Mouse (Mus musculus): ENCODE results near the gene Pspn. TPM values are rescaled to one million over a fixed set of nuclear protein-coding genes. Genes with fewer than 3 reads are reported as not detected.

Gene Pspn
- polyA plus RNA-seq, 1 experiment from 2014 or later = not detected

DNA sequence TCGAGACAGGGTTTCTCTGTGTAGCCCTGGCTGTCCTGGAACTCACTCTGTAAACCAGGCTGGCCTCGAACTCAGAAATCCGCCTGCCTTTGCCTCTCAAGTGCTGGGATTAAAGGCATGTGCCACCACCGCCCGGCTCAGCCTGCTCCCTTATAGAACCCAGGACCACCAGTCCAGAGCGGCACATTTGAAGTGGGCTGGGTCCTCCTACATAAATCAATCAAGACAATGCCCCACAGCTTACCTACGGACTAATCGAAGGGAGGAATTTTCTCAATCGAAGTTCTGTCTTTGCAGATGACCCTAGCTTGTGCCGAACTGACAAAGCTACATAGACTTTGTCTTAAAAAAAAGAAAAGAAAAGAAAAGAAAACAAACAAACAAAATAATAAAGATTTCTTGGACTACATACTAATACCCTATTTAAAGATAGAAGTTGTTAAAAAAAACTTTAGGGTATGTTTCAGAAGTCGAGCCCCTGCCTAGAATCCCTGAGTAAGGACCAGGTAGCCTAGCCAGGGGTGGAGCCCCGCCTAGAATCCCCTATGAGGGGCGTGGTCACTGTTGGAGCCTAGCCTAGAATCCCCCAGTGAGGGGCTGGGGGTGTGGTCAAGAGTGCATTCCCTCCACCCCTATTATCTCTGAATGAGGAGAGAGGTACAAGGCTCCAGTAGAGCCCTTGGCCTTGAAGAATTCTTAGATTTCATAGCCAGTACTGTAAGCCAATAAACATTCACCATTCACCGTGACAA is 25.7 kb downstream of the Pspn start:
- 67% methylated on average over 14 of the region's 14 CpGs for WGBS
- no peak overlapping the region for H3K4me3 ChIP-seq
- DNase-seq (ENCODE audit: low spot score) = no peak

DNA sequence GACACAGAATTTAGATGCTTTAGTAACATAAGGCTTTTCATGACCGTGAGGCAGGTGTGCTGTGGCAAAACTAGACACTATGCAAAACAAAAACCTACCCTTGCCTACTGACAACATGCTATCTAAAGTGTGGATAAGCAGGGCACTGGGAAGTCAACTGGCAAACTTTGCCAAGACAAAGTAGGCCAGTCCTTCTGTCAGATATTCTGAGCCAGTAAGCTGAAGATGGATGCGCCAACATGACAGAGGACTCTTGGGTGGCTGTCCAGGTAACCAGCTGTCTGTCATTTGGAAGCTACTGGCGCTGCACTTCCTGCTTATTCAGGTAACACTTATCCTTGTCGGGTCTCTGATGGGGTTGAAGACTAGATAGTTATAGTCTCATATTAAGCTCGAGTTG is 29.7 kb downstream of the Pspn start:
- 69% methylated on average over 5 of the region's 5 CpGs for WGBS
- Histone ChIP-seq H3K36me3 (no peaks in the 10 kb centered on the region), H3K27me3 (ENCODE audit: insufficient read depth, poor library complexity, severe bottlenecking) (0 out of 2 replicates have a peak, but pooled peaks cover 4% of the 10 kb centered on the region), H3K4me3 (no peak overlapping the region), H3K4me1 (replicated peaks) (no peaks in the 10 kb centered on the region), H3K9me3 (no peaks in the 10 kb centered on the region), H3K27ac (no peak overlapping the region)
- no peak for DNase-seq (ENCODE audit: low spot score)

More for the DNA sequence above, 25.7 kb downstream of the Pspn start:
- H3K36me3 ChIP-seq = no peaks in the 10 kb centered on the region
- H3K27me3 ChIP-seq (ENCODE audit: insufficient read depth, poor library complexity, severe bottlenecking) = 0 out of 2 replicates have a peak, but pooled peaks cover 4% of the 10 kb centered on the region
- no peaks in the 10 kb centered on the region for H3K9me3 ChIP-seq
- H3K4me1 ChIP-seq (replicated peaks) = no peaks in the 10 kb centered on the region
- H3K27ac ChIP-seq = no peak overlapping the region

DNA sequence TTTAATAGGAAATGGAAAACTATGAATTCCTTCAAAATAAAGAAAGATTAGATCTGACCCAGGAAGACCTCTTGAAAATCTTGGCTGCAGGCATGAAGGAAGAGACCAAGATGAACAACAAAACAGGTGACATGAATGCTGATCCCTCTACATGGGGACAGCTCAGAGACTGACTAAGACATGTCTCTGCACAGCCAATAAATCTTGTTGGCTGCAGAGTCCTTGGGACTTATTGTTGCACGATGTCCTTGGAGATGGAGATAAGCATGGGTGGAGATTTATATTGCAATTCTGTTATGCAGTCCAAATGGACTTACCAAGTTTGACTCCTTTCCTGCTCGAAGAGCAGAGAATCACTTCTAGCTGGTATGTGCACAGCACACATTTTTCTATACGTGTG is 30.5 kb downstream of the Pspn start:
- H3K27ac ChIP-seq = no peak overlapping the region
- 70% methylated on average over 3 of the region's 3 CpGs for WGBS
- no peak overlapping the region for H3K4me3 ChIP-seq
- H3K4me1 ChIP-seq (replicated peaks) = no peaks in the 10 kb centered on the region
- H3K9me3 ChIP-seq = no peaks in the 10 kb centered on the region
- DNase-seq (ENCODE audit: low spot score) = no peak
- no peaks in the 10 kb centered on the region for H3K36me3 ChIP-seq
- 0 out of 2 replicates have a peak, but pooled peaks cover 4% of the 10 kb centered on the region for H3K27me3 ChIP-seq (ENCODE audit: insufficient read depth, poor library complexity, severe bottlenecking)

DNA sequence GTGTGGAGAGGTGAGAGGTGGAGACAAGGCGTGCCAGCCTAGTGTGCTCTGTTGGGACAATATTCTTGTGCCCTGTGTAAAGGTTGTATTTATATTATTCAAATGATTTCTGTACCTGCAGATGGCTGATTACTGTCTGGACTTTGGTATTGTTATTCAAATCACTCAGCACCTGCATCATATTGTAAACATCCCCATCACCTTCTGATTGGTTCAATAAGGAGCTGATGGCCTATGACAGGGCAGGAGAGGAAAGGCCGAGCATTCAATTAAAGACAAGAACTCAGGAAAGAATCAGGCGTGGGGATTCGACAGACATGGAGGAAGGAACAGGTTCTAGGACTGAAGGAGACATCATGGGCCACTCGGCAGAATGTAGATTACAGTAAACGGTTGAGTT is 36.2 kb downstream of the Pspn start:
- H3K9me3 ChIP-seq = no peaks in the 10 kb centered on the region
- H3K4me1 ChIP-seq (replicated peaks) = no peaks in the 10 kb centered on the region
- WGBS = 86% methylated on average over 6 of the region's 6 CpGs
- no peaks in the 10 kb centered on the region for H3K36me3 ChIP-seq
- no peak for DNase-seq (ENCODE audit: low spot score)
- no peaks in the 10 kb centered on the region for H3K27me3 ChIP-seq (ENCODE audit: insufficient read depth, poor library complexity, severe bottlenecking)
- H3K27ac ChIP-seq = no peak overlapping the region
- H3K4me3 ChIP-seq = no peak overlapping the region

DNA sequence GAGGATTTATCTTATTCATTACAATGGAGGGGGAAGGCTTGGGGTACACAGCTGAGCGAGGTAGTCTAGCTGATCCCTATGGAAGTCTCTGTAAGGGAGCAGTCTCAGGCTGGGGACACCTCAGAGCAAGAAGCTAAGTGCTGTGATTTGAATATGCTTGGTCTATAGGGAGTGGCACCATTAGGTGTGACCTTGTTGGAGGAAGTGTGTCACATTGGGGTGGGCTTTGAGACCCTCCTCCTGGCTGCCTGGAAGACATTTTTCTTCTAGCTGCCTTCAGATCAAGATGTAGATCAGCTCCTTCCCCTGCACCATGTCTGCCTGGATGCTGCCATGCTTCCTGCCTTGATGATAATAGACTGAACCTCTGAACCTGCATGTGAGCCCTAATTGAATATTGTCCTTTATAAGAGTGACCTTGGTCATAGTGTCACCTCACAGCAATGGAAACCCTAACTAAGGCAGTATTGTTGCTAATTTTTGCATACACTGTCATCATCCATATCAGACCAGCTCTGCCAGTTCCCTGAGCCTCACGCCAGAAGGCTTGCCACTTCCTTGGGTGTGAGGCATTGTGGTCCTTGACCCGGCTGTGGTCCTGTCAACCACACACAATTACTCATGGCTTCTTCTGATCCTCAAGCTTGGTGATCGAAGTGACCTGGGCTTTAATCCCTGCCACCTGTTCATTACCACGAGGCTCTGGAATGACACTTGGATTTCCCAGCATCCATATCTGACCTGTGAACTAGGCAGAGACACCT is 37.0 kb downstream of the Pspn start:
- Histone ChIP-seq H3K9me3 (no peaks in the 10 kb centered on the region), H3K27me3 (ENCODE audit: insufficient read depth, poor library complexity, severe bottlenecking) (no peaks in the 10 kb centered on the region), H3K4me1 (replicated peaks) (0 out of 2 replicates have a peak, but pooled peaks cover 2% of the 10 kb centered on the region), H3K27ac (no peak overlapping the region), H3K4me3 (no peak overlapping the region), H3K36me3 (no peaks in the 10 kb centered on the region)
- 88% methylated on average over 5 of the region's 5 CpGs for WGBS
- no peak for DNase-seq (ENCODE audit: low spot score)

DNA sequence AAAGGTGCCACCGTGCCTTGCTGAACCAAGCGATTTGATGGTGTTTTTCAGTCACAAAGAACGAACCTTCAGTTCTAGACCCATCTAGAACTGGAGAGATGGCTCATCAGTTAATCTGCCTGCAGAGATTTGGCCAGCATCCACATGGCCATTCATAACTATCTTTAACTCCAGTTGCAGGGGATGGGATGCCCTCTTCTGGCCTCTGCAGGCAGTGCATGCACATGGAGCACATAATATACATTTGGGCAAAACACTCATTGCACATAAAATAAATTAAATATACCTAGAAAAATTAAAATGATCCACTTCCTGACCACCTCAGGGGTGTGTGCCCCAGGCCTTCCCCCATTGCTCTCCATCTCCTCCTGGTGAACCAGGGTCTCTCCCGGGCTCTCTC is 37.9 kb downstream of the Pspn start:
- DNase-seq (ENCODE audit: low spot score) = no peak
- no peaks in the 10 kb centered on the region for H3K9me3 ChIP-seq
- H3K4me1 ChIP-seq (replicated peaks) = 0 out of 2 replicates have a peak, but pooled peaks cover 2% of the 10 kb centered on the region
- WGBS = 90% methylated on average over 4 of the region's 4 CpGs
- H3K27ac ChIP-seq = no peak overlapping the region
- H3K4me3 ChIP-seq = no peak overlapping the region
- H3K36me3 ChIP-seq = no peaks in the 10 kb centered on the region
- no peaks in the 10 kb centered on the region for H3K27me3 ChIP-seq (ENCODE audit: insufficient read depth, poor library complexity, severe bottlenecking)

DNA sequence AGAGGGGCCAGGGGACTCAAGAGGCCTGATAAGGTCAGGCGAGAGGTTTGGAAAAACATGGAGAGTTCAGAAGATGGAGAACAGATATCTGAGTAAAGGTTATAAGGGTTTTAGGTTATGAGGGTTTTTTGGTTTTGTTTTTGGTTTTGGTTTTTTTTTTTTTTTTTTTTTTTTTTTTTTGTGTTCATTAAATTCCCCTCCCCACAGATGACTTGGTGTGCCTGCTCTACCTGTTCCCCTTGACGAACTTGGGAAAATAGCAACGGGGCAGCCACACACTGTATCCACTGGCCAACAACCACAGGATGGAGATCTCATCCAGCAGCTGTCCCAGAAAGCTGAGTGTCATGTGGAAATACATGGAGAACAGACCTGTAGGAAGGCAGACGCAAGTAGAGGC is 41.2 kb downstream of the Pspn start:
- 77% methylated on average over 4 of the region's 4 CpGs for WGBS
- H3K4me1 ChIP-seq (replicated peaks) = 0 out of 2 replicates have a peak, but pooled peaks cover 2% of the 10 kb centered on the region
- no peak for DNase-seq (ENCODE audit: low spot score)
- H3K4me3 ChIP-seq = no peak overlapping the region
- H3K36me3 ChIP-seq = no peaks in the 10 kb centered on the region
- no peak overlapping the region for H3K27ac ChIP-seq
- no peaks in the 10 kb centered on the region for H3K27me3 ChIP-seq (ENCODE audit: insufficient read depth, poor library complexity, severe bottlenecking)
- H3K9me3 ChIP-seq = no peaks in the 10 kb centered on the region

DNA sequence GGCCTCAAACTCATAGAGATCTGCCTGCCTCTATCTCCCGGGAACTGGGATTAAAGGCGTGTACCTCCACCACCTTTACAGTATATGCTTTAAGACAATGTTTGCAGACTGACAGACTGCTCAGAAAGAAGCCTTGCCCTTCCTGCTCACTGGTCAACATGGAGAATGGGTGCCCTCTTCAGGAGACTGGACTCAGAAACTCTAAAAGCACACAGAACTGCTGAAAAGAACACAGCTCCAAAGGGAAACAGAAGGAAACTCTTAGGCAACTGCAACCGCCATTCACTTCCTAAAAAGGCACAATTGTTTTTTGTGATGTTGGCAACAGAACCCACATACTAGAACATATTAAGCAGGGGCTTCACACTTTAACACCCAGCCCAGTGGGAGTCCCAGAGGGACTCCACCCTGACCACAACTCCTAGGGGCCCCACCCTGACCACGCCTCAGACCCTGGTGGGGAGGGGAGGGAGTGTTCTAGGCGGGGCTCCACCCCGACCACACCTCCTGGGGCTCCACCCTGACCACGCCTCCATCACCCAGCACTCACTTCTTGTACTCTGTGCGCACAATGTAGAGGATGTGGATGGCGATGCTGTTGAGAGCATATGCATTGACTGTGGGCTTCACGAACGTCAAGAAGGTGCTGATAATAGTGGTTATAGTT is 41.9 kb downstream of the Pspn start:
- no peak for DNase-seq (ENCODE audit: low spot score)
- no peak overlapping the region for H3K27ac ChIP-seq
- H3K4me1 ChIP-seq (replicated peaks) = 0 out of 2 replicates have a peak, but pooled peaks cover 2% of the 10 kb centered on the region
- H3K9me3 ChIP-seq = no peaks in the 10 kb centered on the region
- no peaks in the 10 kb centered on the region for H3K36me3 ChIP-seq
- no peaks in the 10 kb centered on the region for H3K27me3 ChIP-seq (ENCODE audit: insufficient read depth, poor library complexity, severe bottlenecking)
- 33% methylated on average over 11 of the region's 11 CpGs for WGBS
- H3K4me3 ChIP-seq = no peak overlapping the region

DNA sequence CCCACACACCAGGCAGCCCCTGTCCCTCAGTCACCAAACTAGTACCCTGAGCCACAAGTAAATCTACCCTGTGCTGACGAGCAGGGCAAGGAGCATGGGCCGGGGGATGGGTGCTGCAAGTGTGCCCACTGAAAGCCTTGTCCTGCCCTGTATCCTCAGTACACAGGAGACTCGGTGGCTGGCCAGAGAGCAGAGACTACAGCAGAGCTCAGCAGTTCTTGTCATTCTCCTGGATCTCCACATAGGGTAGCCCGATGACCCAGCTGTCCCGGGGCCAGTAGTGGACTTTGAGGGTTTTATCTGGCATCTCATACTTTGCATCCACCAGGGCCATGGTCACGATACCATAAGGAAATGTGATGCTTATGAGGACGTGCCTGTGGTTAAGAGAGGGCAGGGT is 44.9 kb downstream of the Pspn start:
- H3K27me3 ChIP-seq (ENCODE audit: insufficient read depth, poor library complexity, severe bottlenecking) = no peaks in the 10 kb centered on the region
- H3K4me1 ChIP-seq (replicated peaks) = 0 out of 2 replicates have a peak, but pooled peaks cover 2% of the 10 kb centered on the region
- no peak overlapping the region for H3K4me3 ChIP-seq
- 89% methylated on average over 7 of the region's 7 CpGs for WGBS
- H3K9me3 ChIP-seq = no peaks in the 10 kb centered on the region
- no peak overlapping the region for H3K27ac ChIP-seq
- H3K36me3 ChIP-seq = no peaks in the 10 kb centered on the region
- DNase-seq (ENCODE audit: low spot score) = no peak

DNA sequence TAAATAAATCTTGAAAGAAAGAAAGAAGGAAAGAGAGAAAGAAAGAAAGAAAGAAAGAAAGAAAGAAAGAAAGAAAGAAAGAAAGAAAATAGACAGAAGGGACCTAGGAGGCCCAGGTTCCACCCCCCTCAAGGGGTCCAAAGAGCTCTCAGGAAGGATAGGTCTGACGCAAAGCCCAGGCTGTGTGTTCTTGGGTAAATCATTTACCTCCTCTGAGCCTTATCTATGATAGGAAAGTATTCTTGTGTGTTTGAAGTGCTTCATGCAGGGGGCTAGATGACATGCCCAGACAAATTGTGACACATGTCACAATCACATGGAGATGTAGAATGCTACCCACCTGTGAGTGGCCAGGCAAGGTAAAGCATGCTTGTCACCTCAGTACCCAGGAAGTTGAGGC is 47.2 kb downstream of the Pspn start:
- DNase-seq (ENCODE audit: low spot score) = no peak
- Histone ChIP-seq H3K4me1 (replicated peaks) (no peaks in the 10 kb centered on the region), H3K4me3 (no peak overlapping the region), H3K9me3 (no peaks in the 10 kb centered on the region), H3K27ac (no peak overlapping the region), H3K27me3 (ENCODE audit: insufficient read depth, poor library complexity, severe bottlenecking) (no peaks in the 10 kb centered on the region), H3K36me3 (no peaks in the 10 kb centered on the region)
- WGBS = 83% methylated on average over 1 of the region's 1 CpGs

DNA sequence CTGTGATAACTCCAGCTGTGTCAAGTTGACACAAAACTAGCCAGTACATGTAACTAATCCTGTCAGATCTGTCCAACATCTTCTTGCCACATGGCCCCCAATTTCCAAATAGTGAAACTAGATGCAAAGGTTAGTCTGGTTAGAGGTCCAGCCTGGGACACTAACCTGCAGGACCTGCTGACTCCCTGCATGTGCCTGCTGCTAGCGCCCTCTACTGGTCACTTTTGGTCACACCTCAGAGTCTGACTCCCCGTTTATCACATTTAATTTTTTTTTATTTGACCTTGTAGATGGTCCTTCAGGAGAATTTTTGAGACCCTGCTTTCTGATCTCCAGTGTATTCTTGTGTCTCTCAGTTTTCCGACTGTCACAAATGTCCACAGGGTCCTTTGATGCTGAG is 48.9 kb downstream of the Pspn start:
- WGBS = 20% methylated on average over 3 of the region's 3 CpGs
- H3K9me3 ChIP-seq = no peaks in the 10 kb centered on the region
- no peaks in the 10 kb centered on the region for H3K4me1 ChIP-seq (replicated peaks)
- H3K36me3 ChIP-seq = no peaks in the 10 kb centered on the region
- no peak overlapping the region for H3K27ac ChIP-seq
- no peak overlapping the region for H3K4me3 ChIP-seq
- peak; percentile 37 for DNase-seq (ENCODE audit: low spot score)
- H3K27me3 ChIP-seq (ENCODE audit: insufficient read depth, poor library complexity, severe bottlenecking) = no peaks in the 10 kb centered on the region

All from hindbrain, embryonic 10.5 days (tissue).